Mouse (Mus musculus): ENCODE data around the gene Cabp2. TPM values are rescaled to one million over a fixed set of nuclear protein-coding genes. Genes with fewer than 3 reads are reported as not detected.
"Not testable (repeated sequence)": the region's sequence is repeated elsewhere in the genome, so short reads cannot be mapped to it uniquely, and the experiment has no call there.

Cabp2 gene
- polyA plus RNA-seq (2012; rRNA removed) = not detected in 2 replicates

GRCm38 (mm10) chr19:4081394-4081793 lies at the start of gene Cabp2:
Cabp2 (plus strand) TSS chr19:4081578.
- Histone ChIP-seq H3K4me1 (ENCODE audit: control insufficient read depth, insufficient read depth, low read length) (no peaks in the 10 kb centered on the region), H3K27ac (ENCODE audit: insufficient read depth, low read length) (no peak within 1 kb of the TSS), H3K4me3 (ENCODE audit: insufficient read depth, low read length) (no peak within 1 kb of the TSS)
- TF ChIP-seq CTCF (IDR thresholded peaks at IDR 0.05; ENCODE audit: extremely low read depth, insufficient read depth, low read length) (no peak), POLR2A (IDR thresholded peaks at IDR 0.05; ENCODE audit: extremely low read depth, insufficient read depth, low read length) (no peak)

DNA sequence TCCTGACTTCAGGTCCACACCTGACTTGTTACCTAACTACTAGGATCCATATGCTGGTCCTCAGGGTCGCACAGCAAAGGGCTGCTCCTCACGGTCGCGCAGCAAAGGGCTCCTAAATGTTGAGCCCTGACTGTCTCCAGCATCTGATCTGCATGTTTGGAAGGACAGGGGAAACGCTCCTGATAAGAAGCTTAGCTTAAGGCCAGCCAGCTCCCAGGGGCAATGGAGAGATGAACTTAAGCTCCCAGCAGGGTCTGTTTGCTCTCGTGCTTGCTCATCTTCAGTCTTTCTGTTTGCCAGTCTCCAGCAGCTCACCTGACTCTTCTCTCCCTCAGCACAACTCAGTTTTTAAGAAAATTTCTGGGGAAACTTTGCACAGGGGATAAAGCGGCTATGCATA lies 48.7 kb upstream of the Cabp2 start:
- Histone ChIP-seq H3K4me1 (ENCODE audit: control insufficient read depth, insufficient read depth, low read length) (no peaks in the 10 kb centered on the region), H3K4me3 (ENCODE audit: insufficient read depth, low read length) (no peak overlapping the region), H3K27ac (ENCODE audit: insufficient read depth, low read length) (no peak overlapping the region)
- TF ChIP-seq POLR2A (IDR thresholded peaks at IDR 0.05; ENCODE audit: extremely low read depth, insufficient read depth, low read length) (no peak), CTCF (IDR thresholded peaks at IDR 0.05; ENCODE audit: extremely low read depth, insufficient read depth, low read length) (no peak)

DNA sequence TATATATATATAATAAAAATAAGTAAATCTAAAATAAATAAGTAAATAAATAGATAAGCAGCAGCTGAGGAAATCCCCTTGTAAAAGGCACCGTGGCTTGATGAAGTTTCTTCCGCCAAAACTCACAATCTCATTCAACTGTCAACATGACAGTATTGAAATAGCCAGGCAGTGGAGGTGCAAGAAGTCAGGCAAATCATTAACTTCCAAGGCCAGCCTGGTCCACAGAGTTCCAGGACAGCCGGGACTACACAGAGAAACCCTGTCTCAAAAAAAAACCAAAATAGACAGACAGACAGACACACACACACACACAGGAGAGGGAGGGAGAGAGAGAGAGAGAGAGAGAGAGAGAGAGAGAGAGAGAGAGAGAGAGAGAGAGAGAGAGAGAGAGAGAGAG lies 48.1 kb upstream of the Cabp2 start:
- H3K4me1 ChIP-seq (ENCODE audit: control insufficient read depth, insufficient read depth, low read length) = peaks cover 1% of the 10 kb centered on the region; the same call in 1 of the 2 replicates

GRCm38 (mm10) chr19:4033742-4034141 lies 47.6 kb upstream of the Cabp2 start:
- Histone ChIP-seq H3K4me1 (ENCODE audit: control insufficient read depth, insufficient read depth, low read length) (peaks cover 2% of the 10 kb centered on the region; the same call in 1 of the 2 replicates), H3K27ac (ENCODE audit: insufficient read depth, low read length) (no peak overlapping the region), H3K4me3 (ENCODE audit: insufficient read depth, low read length) (no peak overlapping the region)
- no peak for TF ChIP-seq CTCF (IDR thresholded peaks at IDR 0.05; ENCODE audit: extremely low read depth, insufficient read depth, low read length)
- no peak for TF ChIP-seq POLR2A (IDR thresholded peaks at IDR 0.05; ENCODE audit: extremely low read depth, insufficient read depth, low read length)

More for the DNA sequence above, 48.1 kb upstream of the Cabp2 start:
- TF ChIP-seq POLR2A (IDR thresholded peaks at IDR 0.05; ENCODE audit: extremely low read depth, insufficient read depth, low read length) = no peak
- no peak for TF ChIP-seq CTCF (IDR thresholded peaks at IDR 0.05; ENCODE audit: extremely low read depth, insufficient read depth, low read length)
- Histone ChIP-seq H3K4me3 (ENCODE audit: insufficient read depth, low read length) (no peak overlapping the region), H3K27ac (ENCODE audit: insufficient read depth, low read length) (no peak overlapping the region)

- Histone ChIP-seq H3K4me1 (ENCODE audit: control insufficient read depth, insufficient read depth, low read length) (peaks cover 2% of the 10 kb centered on the region; the same call in 1 of the 2 replicates), H3K27ac (ENCODE audit: insufficient read depth, low read length) (no peak overlapping the region), H3K4me3 (ENCODE audit: insufficient read depth, low read length) (no peak overlapping the region; the same call in 1 of the 2 replicates)
- TF ChIP-seq POLR2A (IDR thresholded peaks at IDR 0.05; ENCODE audit: extremely low read depth, insufficient read depth, low read length) = no peak
- no peak for TF ChIP-seq CTCF (IDR thresholded peaks at IDR 0.05; ENCODE audit: extremely low read depth, insufficient read depth, low read length)
These were observed 44.9 kb upstream of the Cabp2 start for GRCm38 (mm10) chr19:4036327-4037045.

- H3K27ac ChIP-seq (ENCODE audit: insufficient read depth, low read length); H3K4me1 ChIP-seq (ENCODE audit: control insufficient read depth, insufficient read depth, low read length): not testable (repeated sequence)
- peak overlapping the region; percentile 64 for H3K4me3 ChIP-seq (ENCODE audit: insufficient read depth, low read length)
These were observed 44.1 kb upstream of the Cabp2 start for GRCm38 (mm10) chr19:4037154-4037787.

- Histone ChIP-seq H3K27ac (ENCODE audit: insufficient read depth, low read length) (0 out of 2 replicates have a peak within 1 kb of the TSS, but pooled peaks have one; percentile 55), H3K4me3 (ENCODE audit: insufficient read depth, low read length) (peak within 1 kb of the TSS; percentile 64), H3K4me1 (ENCODE audit: control insufficient read depth, insufficient read depth, low read length) (peaks cover 2% of the 10 kb centered on the region; the same call in 1 of the 2 replicates)
- no peak for TF ChIP-seq CTCF (IDR thresholded peaks at IDR 0.05; ENCODE audit: extremely low read depth, insufficient read depth, low read length)
- TF ChIP-seq POLR2A (IDR thresholded peaks at IDR 0.05; ENCODE audit: extremely low read depth, insufficient read depth, low read length) = peak; percentile 96
These were observed 43.6 kb upstream of the Cabp2 start, which contains the start of gene Gstp1 for GRCm38 (mm10) chr19:4037788-4038232. Gstp1 (minus strand) TSS chr19:4037985.

DNA sequence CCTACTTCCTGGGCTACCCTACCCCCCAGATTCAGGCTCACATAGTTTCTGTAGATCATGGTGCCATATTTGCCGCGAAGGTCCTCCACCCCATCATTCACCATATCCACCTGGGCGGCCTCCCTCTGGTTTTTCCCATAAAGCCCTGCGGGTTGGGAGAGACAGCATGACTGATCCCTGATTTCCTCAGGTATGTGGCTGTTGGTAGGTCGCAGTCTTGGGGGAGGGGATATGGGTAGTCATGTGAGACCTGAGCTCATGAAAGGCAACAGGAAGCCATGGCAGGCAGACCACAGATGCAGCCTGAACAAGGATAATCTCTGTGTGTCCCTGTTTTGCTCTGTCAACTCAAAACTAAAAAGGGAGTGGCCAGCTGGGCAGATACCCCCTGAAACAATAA lies 40.4 kb upstream of the Cabp2 start:
- not testable (repeated sequence) for H3K4me1 ChIP-seq (ENCODE audit: control insufficient read depth, insufficient read depth, low read length); H3K27ac ChIP-seq (ENCODE audit: insufficient read depth, low read length); H3K4me3 ChIP-seq (ENCODE audit: insufficient read depth, low read length)

DNA sequence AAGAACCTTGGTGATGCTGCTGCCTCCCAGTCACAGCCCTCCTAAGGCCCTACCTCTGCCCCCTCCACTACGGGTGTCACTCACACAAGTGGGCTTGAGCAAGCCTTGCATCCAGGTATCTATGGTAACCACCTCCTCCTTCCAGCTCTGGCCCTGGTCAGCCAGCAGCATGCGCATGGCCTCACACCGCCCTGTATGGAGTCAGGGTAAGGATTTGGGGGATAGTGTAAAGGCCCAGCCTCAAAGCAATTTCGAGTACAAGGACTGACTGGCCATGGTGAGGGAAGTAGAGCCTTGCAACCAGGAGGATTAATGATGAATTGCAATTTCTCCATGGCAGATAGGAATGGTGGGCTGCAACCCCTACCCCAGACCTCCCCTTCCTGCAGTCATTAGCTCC lies 39.9 kb upstream of the Cabp2 start:
- H3K27ac ChIP-seq (ENCODE audit: insufficient read depth, low read length); H3K4me1 ChIP-seq (ENCODE audit: control insufficient read depth, insufficient read depth, low read length); H3K4me3 ChIP-seq (ENCODE audit: insufficient read depth, low read length): not testable (repeated sequence)

- H3K4me3 ChIP-seq (ENCODE audit: insufficient read depth, low read length) = no peak overlapping the region
- H3K4me1 ChIP-seq (ENCODE audit: control insufficient read depth, insufficient read depth, low read length) = peaks cover 2% of the 10 kb centered on the region; the same call in 1 of the 2 replicates
- TF ChIP-seq POLR2A (IDR thresholded peaks at IDR 0.05; ENCODE audit: extremely low read depth, insufficient read depth, low read length) (no peak), CTCF (IDR thresholded peaks at IDR 0.05; ENCODE audit: extremely low read depth, insufficient read depth, low read length) (no peak)
- no peak overlapping the region for H3K27ac ChIP-seq (ENCODE audit: insufficient read depth, low read length)
These were observed 39.3 kb upstream of the Cabp2 start for GRCm38 (mm10) chr19:4042124-4042523.

DNA sequence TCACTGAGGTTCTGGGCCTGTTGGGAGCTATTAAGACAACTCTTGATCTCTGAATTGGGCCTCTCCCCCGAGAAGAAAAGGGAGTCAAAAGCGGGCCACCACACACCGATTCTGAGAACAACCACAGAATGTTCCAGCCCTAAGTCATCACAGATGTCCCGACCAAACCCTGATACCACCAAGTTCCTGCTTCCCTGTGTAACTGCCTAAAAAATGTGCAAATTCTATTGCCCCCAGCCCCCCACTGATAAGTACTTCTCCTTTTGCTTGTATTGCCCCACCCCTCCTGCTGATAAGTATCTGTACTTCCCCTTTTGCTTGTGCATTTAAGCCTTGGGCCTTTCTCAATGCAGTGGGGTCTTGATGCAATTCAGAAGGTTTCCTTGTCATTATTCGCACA lies 37.3 kb upstream of the Cabp2 start:
- H3K27ac ChIP-seq (ENCODE audit: insufficient read depth, low read length); H3K4me3 ChIP-seq (ENCODE audit: insufficient read depth, low read length); H3K4me1 ChIP-seq (ENCODE audit: control insufficient read depth, insufficient read depth, low read length): not testable (repeated sequence)
